Mouse (Mus musculus) ES-Bruce4 (cell line): ENCODE results near the gene Myh7.

ENCODE experiments used
- CTCF ChIP-seq: IDR thresholded peaks from one replicate; pipeline ENCODE4 v1.8.1; 2011; ENCODE audit warnings: low read depth, low read length
- EP300 ChIP-seq: IDR thresholded peaks from 2 replicates; pipeline ENCODE4 v1.6.1; 2011; ENCODE audit warnings: low read depth, low read length; ENCODE audit not compliant: insufficient read depth
- POLR2A ChIP-seq: IDR thresholded peaks from one replicate; pipeline ENCODE4 v1.8.1; 2011; ENCODE audit warnings: low read length; ENCODE audit not compliant: insufficient read depth

DNA sequence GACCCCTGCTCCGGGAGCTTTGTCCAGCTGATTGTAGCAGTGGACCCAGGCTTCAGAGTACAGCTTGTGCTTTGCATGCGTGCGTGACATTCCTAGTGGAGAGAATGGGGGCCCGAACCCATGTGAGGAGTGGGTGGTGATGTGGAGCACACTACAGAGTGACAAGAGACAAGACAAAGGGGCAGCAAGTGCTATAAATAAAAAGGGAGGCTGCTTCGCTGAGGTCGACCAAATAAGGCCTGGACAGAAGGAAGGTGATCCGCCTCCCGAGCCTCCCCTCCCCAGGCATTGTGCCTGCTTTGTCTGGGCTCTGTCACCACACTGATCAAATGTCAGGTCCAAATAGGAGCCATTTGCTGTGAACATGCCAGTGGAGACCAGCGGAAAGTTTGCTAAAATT is 2.4 kb upstream of the Myh7 start:
- TF ChIP-seq POLR2A (no peak), CTCF (no peak), EP300 (no peak)
